Mouse (Mus musculus) spleen, adult 12 weeks (tissue): ENCODE data around the gene Car15.
A peak's percentile ranks its signal among the peaks of the same experiment; 100 is the strongest.

Experiments used
- DNase-seq: peaks from one replicate; pipeline ENCODE4 v3.0.0; 2022; ENCODE audit warnings: low spot score

Car15 gene

GRCm38 (mm10) chr16:17833321-17833680, 4.9 kb downstream of the Car15 start:
- no peak for DNase-seq

GRCm38 (mm10) chr16:17832821-17833220, 5.3 kb downstream of the Car15 start, which contains the start of gene B830017H08Rik:
B830017H08Rik (plus strand) TSS chr16:17833121.
- no peak for DNase-seq

- DNase-seq, result no peak
Measured at GRCm38 (mm10) chr16:17831781-17832180, 6.4 kb downstream of the Car15 start.

GRCm38 (mm10) chr16:17830385-17831178, 7.6 kb downstream of the Car15 start:
- no peak for DNase-seq

GRCm38 (mm10) chr16:17828867-17829266, 9.3 kb downstream of the Car15 start:
- DNase-seq, result no peak

- no peak for DNase-seq
Measured at GRCm38 (mm10) chr16:17828229-17828628, 9.9 kb downstream of the Car15 start.

GRCm38 (mm10) chr16:17826500-17826899, 11.7 kb downstream of the Car15 start:
- no peak for DNase-seq

- no peak for DNase-seq
Measured at GRCm38 (mm10) chr16:17816528-17816927, 21.6 kb downstream of the Car15 start.

- DNase-seq, result peak; percentile 61
Measured at GRCm38 (mm10) chr16:17815411-17816402, 22.5 kb downstream of the Car15 start.

GRCm38 (mm10) chr16:17813173-17813572, 25.0 kb downstream of the Car15 start:
- DNase-seq, result no peak

GRCm38 (mm10) chr16:17812120-17812519, 26.0 kb downstream of the Car15 start:
- no peak for DNase-seq

- DNase-seq, result no peak
Measured at GRCm38 (mm10) chr16:17809711-17810110, 28.5 kb downstream of the Car15 start.

- DNase-seq, result no peak
Measured at GRCm38 (mm10) chr16:17809125-17809524, 29.0 kb downstream of the Car15 start.

GRCm38 (mm10) chr16:17807192-17808009, 30.8 kb downstream of the Car15 start:
- peak; percentile 70 for DNase-seq

- no peak for DNase-seq
Measured at GRCm38 (mm10) chr16:17806581-17807191, 31.5 kb downstream of the Car15 start.

- DNase-seq, result no peak
Measured at GRCm38 (mm10) chr16:17804982-17805381, 33.2 kb downstream of the Car15 start.

- DNase-seq, result no peak
Measured at GRCm38 (mm10) chr16:17804449-17804912, 33.7 kb downstream of the Car15 start.

- no peak for DNase-seq
Measured at GRCm38 (mm10) chr16:17803675-17804448, 34.3 kb downstream of the Car15 start.

GRCm38 (mm10) chr16:17802839-17803674, 35.1 kb downstream of the Car15 start:
- no peak for DNase-seq

- DNase-seq, result no peak
Measured at GRCm38 (mm10) chr16:17802456-17802838, 35.7 kb downstream of the Car15 start.
